Mouse (Mus musculus): Measurements from ENCODE around the gene Utp20.

DNA sequence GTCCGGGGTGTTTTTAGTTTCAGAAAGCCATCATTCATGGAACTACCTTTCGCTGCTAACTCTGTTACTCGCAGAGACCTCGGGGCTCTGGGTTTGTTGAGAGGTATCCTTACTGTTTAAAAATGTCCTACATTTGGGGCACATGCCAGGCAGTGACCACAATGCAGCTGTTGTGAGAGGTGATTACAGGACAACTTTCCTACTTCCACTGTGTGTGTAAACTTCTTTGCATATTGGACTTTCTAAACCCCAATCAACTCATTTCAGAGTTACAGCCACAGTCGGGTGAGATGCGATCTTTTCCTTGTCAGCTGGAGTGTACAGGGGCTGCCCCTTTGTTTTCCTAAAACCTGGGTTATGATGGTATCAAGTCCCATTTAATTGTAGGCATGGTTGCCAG is 111.0 kb downstream of the Utp20 start:
- TF ChIP-seq CTCF (IDR thresholded peaks at IDR 0.05; ENCODE audit: extremely low read depth, insufficient read depth, low read length) (no peak), POLR2A (IDR thresholded peaks at IDR 0.05; ENCODE audit: extremely low read depth, insufficient read depth, low read length) (no peak)

Data from cortical plate, adult 2 months (tissue).